Mouse (Mus musculus) c-Kit-positive CD71-positive TER-119-negative erythroid progenitor cells, embryonic 14.5 days (primary cell): ENCODE measurements around the gene Crip1.

Source experiments
- DNase-seq: peaks from one replicate; pipeline ENCODE4 v3.0.0-alpha.2; 2013; ENCODE audit warnings: low read depth

The Crip1 gene

GRCm38 (mm10) chr12:113146112-113147057, at the start of gene Crip1:
Gene Crip1, plus strand, starts transcription at chr12:113146316.
- DNase-seq, result peak; percentile 71

- no peak for DNase-seq
Measured at GRCm38 (mm10) chr12:113097040-113097439, 49.1 kb upstream of the Crip1 start.

DNA sequence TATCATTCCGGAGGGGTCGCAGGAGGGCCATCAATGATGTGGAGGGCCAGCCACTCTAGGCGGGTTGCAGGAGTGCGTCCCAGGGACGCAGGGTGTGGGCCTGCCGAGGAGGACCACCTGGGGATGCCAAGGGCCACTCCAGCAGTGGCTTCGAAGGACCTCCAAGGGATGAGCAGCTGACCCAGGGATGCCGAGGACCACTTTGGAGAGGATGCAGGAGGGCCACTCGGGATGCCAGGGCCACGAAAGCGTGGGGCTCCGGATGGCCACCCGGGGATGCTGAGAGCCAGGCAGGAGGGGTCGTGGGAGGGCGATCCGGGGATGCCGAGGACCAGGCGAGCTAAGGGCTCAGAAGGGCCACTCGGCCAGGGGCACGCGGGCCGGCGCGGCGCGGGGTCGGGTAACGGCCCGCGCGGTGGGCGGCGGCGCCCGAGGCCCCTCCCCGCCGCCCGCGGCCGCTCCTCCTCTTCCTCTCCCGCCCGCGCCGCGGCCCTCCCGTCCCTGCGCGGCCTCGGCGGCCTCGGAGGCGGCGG, 48.3 kb upstream of the Crip1 start, which contains the start of gene Mta1:
Gene Mta1 (plus strand): TSS at position 530 of the 533 bp plus-strand sequence.
- no peak for DNase-seq

GRCm38 (mm10) chr12:113098530-113099151, 47.5 kb upstream of the Crip1 start:
- DNase-seq, result no peak

DNA sequence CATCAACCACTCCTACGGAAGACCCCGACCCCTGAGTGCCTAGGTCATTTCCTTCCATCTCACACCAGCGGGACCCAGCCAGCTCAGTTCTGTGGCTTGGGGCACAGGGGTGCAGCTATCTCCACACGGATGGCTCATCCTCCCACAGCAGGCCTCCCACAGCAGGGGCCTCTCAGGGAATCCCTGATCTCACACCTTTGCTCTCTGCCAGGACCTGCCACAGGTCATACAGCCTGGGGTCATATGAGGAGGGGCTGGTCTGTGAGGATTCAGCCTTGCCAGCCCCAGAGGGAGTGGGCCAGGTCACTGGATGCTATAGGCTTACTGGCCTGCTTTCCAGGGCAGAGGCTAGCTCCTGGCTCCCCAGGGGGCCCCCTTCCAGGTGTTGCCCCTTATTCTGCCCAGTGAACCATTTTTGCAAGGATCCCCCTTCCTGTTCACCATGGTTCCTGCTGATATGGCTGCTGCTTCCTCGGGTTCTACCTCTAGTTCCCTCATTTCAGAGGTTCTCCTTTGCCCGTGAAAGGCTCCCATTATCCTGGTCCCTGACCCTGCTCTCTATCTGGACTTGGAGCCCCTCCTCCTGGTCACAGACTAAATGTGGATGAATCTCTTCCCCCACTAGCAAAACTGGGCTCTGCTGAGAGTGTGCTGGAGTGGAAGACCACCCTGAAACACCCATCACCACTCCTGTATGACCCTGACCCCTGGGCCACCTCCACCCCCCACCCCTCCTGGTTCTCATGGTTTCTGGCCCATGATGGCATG, 46.5 kb upstream of the Crip1 start:
- no peak for DNase-seq

DNA sequence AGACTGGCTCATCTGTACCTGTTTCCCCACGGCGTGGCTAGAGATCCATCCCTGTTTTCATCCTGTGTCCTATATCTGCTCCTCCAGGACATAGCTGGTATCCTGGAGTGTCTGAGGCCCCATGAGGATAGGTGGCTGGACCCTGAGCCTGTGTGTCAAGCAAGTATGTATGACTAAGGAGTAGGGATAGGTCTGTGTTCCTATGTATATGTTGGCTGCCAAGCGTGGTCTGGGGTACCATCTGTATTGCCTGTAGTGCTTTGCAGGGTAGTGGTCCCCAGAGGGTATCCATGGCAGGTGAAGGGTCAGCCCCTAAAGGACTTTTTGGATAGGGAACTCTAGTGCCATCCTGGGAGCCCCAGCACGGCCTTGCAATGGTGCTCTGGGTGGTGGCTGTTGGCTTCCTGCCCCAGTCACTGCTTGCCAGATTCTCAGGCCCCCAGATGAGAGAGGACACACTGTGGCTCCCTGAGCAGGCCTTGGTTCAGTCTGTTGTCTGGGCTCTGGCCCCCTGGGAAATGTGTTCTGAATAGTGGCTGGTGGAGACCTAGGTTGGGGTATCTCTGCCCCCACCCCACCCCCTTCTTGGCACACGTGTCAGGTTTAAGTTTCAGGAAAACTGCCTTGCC, 45.6 kb upstream of the Crip1 start:
- DNase-seq, result no peak

DNA sequence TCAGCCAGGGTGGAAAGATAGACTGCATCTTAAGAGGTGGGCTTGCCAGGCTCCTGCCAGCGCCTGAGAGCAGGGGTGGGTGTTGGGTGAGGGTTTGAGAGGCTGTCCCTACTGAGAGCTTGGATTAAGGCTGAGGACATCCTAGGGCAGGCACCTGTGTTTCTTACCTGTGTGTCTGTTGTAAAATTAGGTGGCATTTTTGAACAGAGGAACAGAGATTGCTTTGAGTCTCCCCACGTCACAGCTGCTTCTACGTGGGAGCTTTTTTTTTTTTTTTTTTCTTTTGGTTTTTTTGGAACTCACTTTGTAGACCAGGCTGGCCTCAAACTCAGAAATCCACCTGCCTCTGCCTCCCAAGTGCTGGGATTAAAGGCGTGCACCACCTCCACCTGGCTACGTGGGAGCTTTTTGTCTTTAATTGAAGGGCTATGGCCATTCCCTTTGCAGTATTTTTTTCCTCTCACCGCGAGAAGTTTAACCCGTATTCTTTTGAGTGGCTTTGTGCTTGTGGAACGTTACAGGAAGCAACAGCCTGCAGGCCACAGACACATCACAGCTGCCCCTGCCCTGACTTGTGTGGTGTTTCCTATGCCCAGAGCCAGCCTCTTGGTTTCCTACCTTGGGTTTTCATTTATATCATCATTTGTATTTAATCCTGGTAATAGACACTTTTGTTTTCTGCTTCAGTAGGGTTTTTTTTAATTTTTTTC, 44.7 kb upstream of the Crip1 start:
- no peak for DNase-seq

- DNase-seq, result peak; percentile 65
Measured at GRCm38 (mm10) chr12:113102461-113102860, 43.7 kb upstream of the Crip1 start.

DNA sequence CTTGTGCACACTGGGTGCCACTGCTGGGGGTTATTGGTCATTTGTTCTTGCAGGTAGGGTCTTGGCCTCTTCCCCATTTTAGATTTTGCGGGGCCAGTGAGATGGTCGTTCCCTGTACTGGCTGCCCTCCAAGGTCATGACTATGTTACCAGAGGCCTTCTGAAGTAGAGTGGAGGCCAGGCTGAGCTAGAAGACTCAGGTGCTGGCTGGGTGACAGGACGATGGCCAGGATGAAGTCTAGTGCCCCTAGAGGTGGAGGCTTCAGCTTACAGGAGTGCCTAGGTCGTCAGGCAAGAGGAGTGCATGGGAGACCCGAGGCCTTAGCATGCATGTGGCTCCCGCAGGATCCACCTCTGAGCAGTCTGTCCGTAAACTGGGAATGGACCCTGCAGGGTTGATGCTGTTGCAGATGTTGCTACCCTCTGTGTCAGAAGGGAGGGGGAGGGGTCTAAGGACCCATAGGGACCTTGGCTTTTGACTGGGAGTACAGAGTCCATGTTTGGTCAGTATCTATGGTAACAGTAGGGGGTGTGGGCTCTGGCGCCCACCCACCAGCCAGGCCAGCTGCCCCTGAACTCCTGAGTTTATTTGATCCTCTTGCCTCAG, 42.2 kb upstream of the Crip1 start:
- no peak for DNase-seq

GRCm38 (mm10) chr12:113106386-113106785, 39.7 kb upstream of the Crip1 start:
- DNase-seq, result no peak

- peak; percentile 77 for DNase-seq
Measured at GRCm38 (mm10) chr12:113107431-113108124, 38.5 kb upstream of the Crip1 start.

DNA sequence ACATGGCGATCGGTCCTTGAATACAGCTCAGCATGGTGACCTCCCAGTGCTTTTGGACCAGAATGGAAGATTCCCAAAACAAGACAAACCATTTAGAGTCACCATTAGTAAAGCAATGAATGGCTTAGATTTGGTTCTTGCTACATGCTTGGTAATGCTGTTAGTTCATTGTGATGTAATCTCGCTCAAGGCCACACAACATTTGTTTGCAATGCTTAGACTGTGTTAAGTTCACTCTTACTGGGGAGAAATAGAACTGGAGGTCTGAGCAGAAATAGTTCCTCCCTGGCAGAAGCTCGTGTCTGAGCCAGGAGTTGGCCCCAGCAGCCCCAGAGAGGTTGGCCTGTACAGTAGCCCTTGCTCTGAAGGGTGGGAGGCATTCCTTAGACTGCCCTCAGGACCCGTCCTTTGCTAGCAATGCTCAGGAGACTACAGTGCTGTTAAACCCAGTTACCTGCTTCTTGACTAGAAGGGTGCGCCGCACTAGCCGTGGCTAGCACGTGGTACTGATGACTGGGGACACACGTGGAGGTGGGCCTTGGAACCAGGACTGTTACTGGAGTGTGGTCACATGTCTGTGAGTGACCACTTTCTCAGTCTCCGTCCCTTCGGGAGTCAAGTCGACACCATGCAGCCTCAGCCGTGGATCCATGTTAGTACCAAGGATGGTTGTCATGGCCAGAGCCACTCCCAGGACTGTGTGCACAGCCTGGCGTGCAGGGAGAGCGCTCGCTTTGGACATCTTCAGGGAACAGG, 37.4 kb upstream of the Crip1 start:
- DNase-seq, result no peak

- no peak for DNase-seq
Measured at GRCm38 (mm10) chr12:113109801-113110200, 36.3 kb upstream of the Crip1 start.

GRCm38 (mm10) chr12:113114141-113114540, 32.0 kb upstream of the Crip1 start:
- DNase-seq, result no peak

GRCm38 (mm10) chr12:113114856-113115538, 31.1 kb upstream of the Crip1 start:
- no peak for DNase-seq

DNA sequence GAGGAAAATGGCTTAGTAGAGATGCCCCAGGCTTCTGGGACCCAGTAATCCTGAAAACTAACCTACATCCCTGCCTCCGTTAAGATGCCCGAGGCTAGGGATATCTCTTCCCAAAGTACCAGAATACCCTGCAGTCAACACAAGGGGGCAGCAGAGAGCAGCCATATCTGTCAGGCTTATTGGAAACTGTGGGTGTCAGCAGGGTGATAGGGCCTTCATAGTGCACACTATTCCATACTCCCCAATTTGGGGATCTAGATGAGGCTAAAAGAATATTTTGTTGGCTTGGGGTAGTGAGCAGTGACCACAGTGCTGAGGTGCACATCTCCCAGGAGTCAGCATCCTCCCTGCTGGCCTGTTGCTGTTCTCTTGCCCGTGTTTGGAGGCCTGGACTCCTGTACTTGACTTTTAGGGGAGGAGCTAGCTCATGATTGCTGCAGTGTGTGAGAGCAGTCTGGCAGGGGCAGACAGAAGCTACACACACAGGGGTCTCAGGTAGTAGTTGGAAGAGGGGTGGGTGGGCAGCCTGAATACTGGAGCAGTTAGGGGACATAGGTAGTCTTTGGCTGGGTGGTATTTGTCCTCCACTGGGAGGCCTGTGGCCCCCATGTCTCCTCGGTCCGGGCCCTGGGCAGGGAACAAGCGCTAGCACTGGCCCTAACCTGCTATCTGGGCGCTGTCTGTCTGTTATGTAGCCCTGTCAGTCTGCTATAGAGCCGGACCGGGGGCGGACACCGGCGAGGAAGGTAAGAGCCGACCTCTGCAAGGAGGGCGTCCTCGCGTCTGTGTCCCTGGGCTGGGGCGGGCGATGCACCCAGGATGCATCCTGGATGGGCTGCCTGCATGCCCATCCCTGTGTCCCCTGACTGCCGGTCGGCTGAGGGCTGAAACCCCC, 26.4 kb upstream of the Crip1 start:
- peak; percentile 76 for DNase-seq

- no peak for DNase-seq
Measured at GRCm38 (mm10) chr12:113124726-113125125, 21.4 kb upstream of the Crip1 start.

- DNase-seq, result no peak
Measured at GRCm38 (mm10) chr12:113130732-113131131, 15.4 kb upstream of the Crip1 start.
